Comparison of ENCODE assay signal across 28 mouse cellular contexts in genomic region chr5:112199656-112200055, GRCm38 (mm10). TPM values are rescaled to one million over a fixed set of nuclear protein-coding genes. Genes with fewer than 3 reads are reported as not detected.
"Had no signal": no experiment of that assay in that cellular context is flagged by ENCODE, and none has a peak within 500 bp of the region (broad histone marks: within the 10 kb centered on the region; RNA-seq: fewer than 3 reads in every experiment).

No protein-coding gene starts in this region.

- DNase-seq: gastrocnemius, adult 2 months; gastrocnemius, postnatal 10 days; gastrocnemius, postnatal 25 days; heart, adult 18-20 months; heart, postnatal 10 days; heart, postnatal 4 days; kidney, adult 11 months; kidney, adult 2 months; kidney, adult 9 months; kidney, postnatal 14 days; kidney, postnatal 36 days; layer of hippocampus, adult 9-11 months; layer of hippocampus, postnatal 36 days; left cerebral cortex, postnatal 4 days had no signal

- H3K27me3 ChIP-seq: hindbrain, embryonic 12.5 days; kidney, embryonic 15.5 days had no signal

- H3K4me1 ChIP-seq: heart, embryonic 10.5 days; heart, embryonic 12.5 days; hindbrain, embryonic 12.5 days; limb, embryonic 13.5 days; limb, embryonic 15.5 days; liver, embryonic 12.5 days had no signal

- H3K4me2 ChIP-seq: heart, embryonic 12.5 days; hindbrain, embryonic 12.5 days; hindbrain, embryonic 14.5 days; kidney, embryonic 15.5 days; limb, embryonic 13.5 days; limb, embryonic 15.5 days; liver, embryonic 12.5 days had no signal

- H3K9me3 ChIP-seq: heart, embryonic 10.5 days; heart, embryonic 12.5 days; hindbrain, embryonic 10.5 days; hindbrain, embryonic 12.5 days; kidney, embryonic 15.5 days; limb, embryonic 13.5 days; limb, embryonic 15.5 days; liver, embryonic 12.5 days had no signal

- H3K36me3 ChIP-seq: heart, embryonic 10.5 days; heart, embryonic 12.5 days; hindbrain, embryonic 10.5 days; hindbrain, embryonic 12.5 days; kidney, embryonic 15.5 days; limb, embryonic 13.5 days; limb, embryonic 15.5 days; liver, embryonic 12.5 days had no signal

- H3K9ac ChIP-seq: heart, embryonic 12.5 days; hindbrain, embryonic 12.5 days; hindbrain, embryonic 14.5 days; kidney, embryonic 15.5 days; limb, embryonic 13.5 days; limb, embryonic 15.5 days; liver, embryonic 12.5 days; liver, embryonic 14.5 days had no signal

- H3K27ac ChIP-seq: gastrocnemius, adult 2 months; heart, embryonic 10.5 days; hindbrain, embryonic 10.5 days; hindbrain, embryonic 12.5 days; hindbrain, embryonic 14.5 days; hindbrain, postnatal 0 days; kidney, embryonic 15.5 days; kidney, postnatal 0 days; limb, embryonic 13.5 days; limb, embryonic 15.5 days; liver, embryonic 12.5 days; liver, embryonic 14.5 days had no signal

- H3K4me3 ChIP-seq: gastrocnemius, adult 2 months; heart, embryonic 10.5 days; heart, embryonic 12.5 days; hindbrain, embryonic 10.5 days; hindbrain, embryonic 12.5 days; kidney, embryonic 15.5 days; limb, embryonic 13.5 days; limb, embryonic 15.5 days; liver, embryonic 12.5 days had no signal

- ATAC-seq: hindbrain, postnatal 0 days; intestine, embryonic 16.5 days; liver, embryonic 12.5 days had no signal

RNA-seq across cellular contexts. Expression of gene Cryba4, which starts 52.7 kb away (rescaled TPM):
- polyA plus RNA-seq: heart, embryonic 10.5 days; kidney, adult 2 months had no signal

RNA-seq across cellular contexts. Expression of gene Crybb1, which starts 56.0 kb away (rescaled TPM):
- polyA plus RNA-seq: heart, embryonic 10.5 days; liver, adult 2 months had no signal
